Mouse (Mus musculus) liver, embryonic 11.5 days (tissue): ENCODE results near the gene Foxf2. TPM values are rescaled to one million over a fixed set of nuclear protein-coding genes. Genes with fewer than 3 reads are reported as not detected.

Experiments used
- ATAC-seq: fragments of 200-750 bp; cut with Nextera tagmentation; replicated peaks from 2 replicates; pipeline ENCODE4 v1.8.0; 2017; ENCODE audit warnings: moderate number of reproducible peaks, mild to moderate bottlenecking, moderate TSS enrichment, moderate library complexity; ENCODE audit not compliant: low FRiP score
- DNase-seq: peaks from one replicate; pipeline ENCODE4 v3.0.0-alpha.2; 2017; ENCODE audit warnings: low spot score
- H3K27ac ChIP-seq: fragments of 300-500 bp; sonication (generic); 2 replicates; pipeline ENCODE4 v1.5.1; 2014; ENCODE audit warnings: mild to moderate bottlenecking, low read depth, low read length, control low read depth
- H3K27me3 ChIP-seq: fragments of 300-500 bp; sonication (generic); replicated peaks from 2 replicates; pipeline ENCODE4 v1.6.1; 2014; ENCODE audit warnings: low read length, mixed read lengths; ENCODE audit not compliant: control insufficient read depth, insufficient read depth
- H3K36me3 ChIP-seq: fragments of 300-500 bp; sonication (generic); 2 replicates; pipeline ENCODE4 v1.6.1; 2014; ENCODE audit warnings: mild to moderate bottlenecking, low read length, moderate library complexity, mixed read lengths; ENCODE audit not compliant: control insufficient read depth, insufficient read depth
- H3K4me1 ChIP-seq: fragments of 300-500 bp; sonication (generic); replicated peaks from 2 replicates; pipeline ENCODE4 v1.6.1; 2014; ENCODE audit warnings: low read length, mixed read lengths; ENCODE audit not compliant: control insufficient read depth, insufficient read depth
- H3K4me2 ChIP-seq: fragments of 300-500 bp; sonication (generic); 2 replicates; pipeline ENCODE4 v1.6.1; 2014; ENCODE audit warnings: mild to moderate bottlenecking, control low read depth, moderate library complexity
- H3K4me3 ChIP-seq: fragments of 300-500 bp; sonication (generic); 2 replicates; pipeline ENCODE4 v1.5.1; 2014; ENCODE audit warnings: low read depth, low read length, control low read depth
- H3K9ac ChIP-seq: fragments of 300-500 bp; sonication (generic); 2 replicates; pipeline ENCODE4 v1.6.1; 2014; ENCODE audit warnings: low read depth, low read length, control low read depth
- H3K9me3 ChIP-seq: fragments of 300-500 bp; sonication (generic); 2 replicates; pipeline ENCODE4 v1.6.1; 2016; ENCODE audit warnings: low read length, inconsistent platforms, mixed read lengths; ENCODE audit not compliant: control insufficient read depth
- WGBS: fragments of 180-500 bp; shearing (Covaris S2); extraction: QIAGEN DNeasy Blood & Tissue Kit; methylation state at CpG from one replicate; pipeline ENCODE4 v1.1.7; 2014; 5-methylcytosine and 5-hydroxymethylcytosine counted together
- polyA plus RNA-seq: library from polyadenylated mRNA; unstranded; fragments of >200 nt; fragmentation: Nextera tagmentation; extraction: Ambion mirVana; gene quantifications from 2 replicates; pipeline ENCODE4 v1.2.1, GENCODE M21; 2014

Gene Foxf2
- polyA plus RNA-seq = 0.70 and 1.2 TPM in 2 replicates

- ATAC-seq = no peak
- H3K9ac ChIP-seq = no peak within 1 kb of the TSS
These were observed at the start of gene Foxf2 for GRCm38 (mm10) chr13:31625333-31626101. Gene Foxf2 (plus strand): TSS chr13:31625816.

GRCm38 (mm10) chr13:31576696-31577095, 48.9 kb upstream of the Foxf2 start:
- H3K9me3 ChIP-seq = no peaks in the 10 kb centered on the region
- H3K9ac ChIP-seq = no peak overlapping the region
- H3K27ac ChIP-seq = no peak overlapping the region
- H3K36me3 ChIP-seq = no peaks in the 10 kb centered on the region
- H3K4me1 ChIP-seq = no peaks in the 10 kb centered on the region
- DNase-seq (no peak), ATAC-seq (no peak)
- H3K4me2 ChIP-seq = no peak overlapping the region
- no peak overlapping the region for H3K4me3 ChIP-seq
- no peaks in the 10 kb centered on the region for H3K27me3 ChIP-seq
- 70% methylated on average over 4 of the region's 4 CpGs for WGBS

More at GRCm38 (mm10) chr13:31625333-31626101, at the start of gene Foxf2:
- H3K27me3 ChIP-seq = peaks cover 99% of the 10 kb centered on the region
- peak within 1 kb of the TSS; percentile 46 for H3K4me3 ChIP-seq
- no peaks in the 10 kb centered on the region for H3K36me3 ChIP-seq
- H3K9me3 ChIP-seq = no peaks in the 10 kb centered on the region
- peak within 1 kb of the TSS; percentile 69 for H3K4me2 ChIP-seq
- under 1% methylated on average over 51 of the region's 74 CpGs for WGBS
- H3K27ac ChIP-seq = no peak within 1 kb of the TSS
- peak; percentile 43 for DNase-seq
- peaks cover 4% of the 10 kb centered on the region; the same call in 1 of the 2 replicates for H3K4me1 ChIP-seq

- H3K4me1 ChIP-seq = no peaks in the 10 kb centered on the region
- no peaks in the 10 kb centered on the region for H3K9me3 ChIP-seq
- no peak overlapping the region for H3K9ac ChIP-seq
- no peak overlapping the region for H3K27ac ChIP-seq
- H3K4me2 ChIP-seq = no peak overlapping the region
- no peak overlapping the region for H3K4me3 ChIP-seq
- ATAC-seq = no peak
- 47% methylated on average over 6 of the region's 6 CpGs for WGBS
- H3K36me3 ChIP-seq = no peaks in the 10 kb centered on the region
- no peaks in the 10 kb centered on the region for H3K27me3 ChIP-seq
- DNase-seq = peak; percentile 29
These were observed 48.0 kb upstream of the Foxf2 start for GRCm38 (mm10) chr13:31577576-31577975.

- no peak for DNase-seq
- no peaks in the 10 kb centered on the region for H3K36me3 ChIP-seq
These were observed 47.2 kb upstream of the Foxf2 start for GRCm38 (mm10) chr13:31578389-31578788.

GRCm38 (mm10) chr13:31579866-31580265, 45.8 kb upstream of the Foxf2 start:
- Histone ChIP-seq H3K9ac (no peak overlapping the region), H3K27me3 (no peaks in the 10 kb centered on the region), H3K4me1 (no peaks in the 10 kb centered on the region), H3K27ac (no peak overlapping the region), H3K9me3 (no peaks in the 10 kb centered on the region), H3K4me2 (no peak overlapping the region), H3K4me3 (no peak overlapping the region), H3K36me3 (no peaks in the 10 kb centered on the region)
- no peak for ATAC-seq
- DNase-seq = no peak
- WGBS = 52% methylated on average over 9 of the region's 9 CpGs

More at GRCm38 (mm10) chr13:31578389-31578788, 47.2 kb upstream of the Foxf2 start:
- H3K4me3 ChIP-seq = no peak overlapping the region
- no peak overlapping the region for H3K27ac ChIP-seq
- 68% methylated on average over 10 of the region's 10 CpGs for WGBS
- H3K9me3 ChIP-seq = no peaks in the 10 kb centered on the region
- no peaks in the 10 kb centered on the region for H3K4me1 ChIP-seq
- H3K4me2 ChIP-seq = no peak overlapping the region
- no peak for ATAC-seq
- H3K9ac ChIP-seq = no peak overlapping the region
- H3K27me3 ChIP-seq = no peaks in the 10 kb centered on the region

GRCm38 (mm10) chr13:31587341-31587740, 38.3 kb upstream of the Foxf2 start:
- H3K4me1 ChIP-seq = no peaks in the 10 kb centered on the region
- no peak for DNase-seq
- no peak for ATAC-seq
- no peaks in the 10 kb centered on the region for H3K9me3 ChIP-seq
- no peak overlapping the region for H3K4me3 ChIP-seq
- H3K9ac ChIP-seq = no peak overlapping the region
- no peak overlapping the region for H3K27ac ChIP-seq
- H3K4me2 ChIP-seq = no peak overlapping the region
- no peaks in the 10 kb centered on the region for H3K36me3 ChIP-seq
- WGBS = 70% methylated on average over 5 of the region's 5 CpGs
- H3K27me3 ChIP-seq = no peaks in the 10 kb centered on the region

- Histone ChIP-seq H3K27me3 (no peaks in the 10 kb centered on the region), H3K36me3 (no peaks in the 10 kb centered on the region), H3K9ac (no peak overlapping the region), H3K4me1 (no peaks in the 10 kb centered on the region), H3K9me3 (no peaks in the 10 kb centered on the region), H3K4me2 (no peak overlapping the region), H3K27ac (no peak overlapping the region), H3K4me3 (no peak overlapping the region)
- 88% methylated on average over 5 of the region's 5 CpGs for WGBS
- no peak for DNase-seq
- ATAC-seq = no peak
These were observed 26.0 kb upstream of the Foxf2 start for GRCm38 (mm10) chr13:31599576-31599975.

- no peaks in the 10 kb centered on the region for H3K9me3 ChIP-seq
- WGBS = 84% methylated on average over 6 of the region's 6 CpGs
- no peak overlapping the region for H3K4me3 ChIP-seq
- no peak overlapping the region for H3K9ac ChIP-seq
- no peaks in the 10 kb centered on the region for H3K36me3 ChIP-seq
- H3K4me2 ChIP-seq = no peak overlapping the region
- H3K4me1 ChIP-seq = no peaks in the 10 kb centered on the region
- H3K27ac ChIP-seq = no peak overlapping the region
- DNase-seq = no peak
- H3K27me3 ChIP-seq = no peaks in the 10 kb centered on the region; the same call in none of the 2 replicates
- ATAC-seq = no peak
These were observed 21.7 kb upstream of the Foxf2 start for GRCm38 (mm10) chr13:31603964-31604363.
